Mouse (Mus musculus): Measurements from ENCODE around the gene Gm20716.
A peak's percentile ranks its signal among the peaks of the same experiment; 100 is the strongest.

The Gm20716 gene

DNA sequence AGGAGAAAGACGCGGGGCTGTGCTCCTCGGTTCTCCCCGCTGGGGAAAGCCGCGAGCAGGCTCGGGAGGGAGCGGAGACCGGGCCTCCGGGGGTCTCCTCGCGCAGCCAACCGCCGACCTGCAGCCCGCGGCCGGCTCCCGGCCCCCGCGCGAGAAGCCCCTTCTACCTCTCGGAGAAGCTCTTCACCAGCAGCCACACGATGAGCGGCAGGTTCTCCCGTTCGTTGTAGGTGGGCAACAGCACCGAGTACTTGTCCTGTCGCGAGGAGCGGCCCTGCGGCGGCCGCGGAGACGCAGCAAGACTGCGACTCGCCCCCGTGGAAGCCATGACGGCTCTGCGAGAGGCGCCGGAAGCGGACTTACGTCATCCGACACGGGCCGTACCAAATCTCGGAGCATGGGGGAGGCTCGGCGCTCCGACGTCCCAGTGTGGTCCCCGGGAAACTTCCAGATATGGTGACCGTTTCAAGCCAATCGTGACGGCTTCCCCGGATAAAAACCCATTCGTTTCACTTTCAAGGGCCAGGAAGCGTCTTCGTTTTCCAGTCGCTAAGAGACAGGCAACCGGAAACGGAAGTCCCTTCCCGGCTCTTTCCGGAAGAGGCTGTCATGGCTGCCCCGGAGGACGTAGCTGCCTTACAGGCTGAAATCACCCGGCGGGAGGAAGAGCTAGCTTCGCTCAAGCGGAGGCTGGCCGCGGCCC is at the start of gene Gm20716, which contains the start of the genes Dpm1 and Mocs3:
Gene Gm20716 (minus strand): TSS at position 339 of the 703 bp plus-strand sequence.
Gene Dpm1 (minus strand): TSS at position 566 of the 703 bp plus-strand sequence.
Gene Mocs3 (plus strand): TSS at position 597 of the 703 bp plus-strand sequence.
- peak; percentile 92 for DNase-seq

DNA sequence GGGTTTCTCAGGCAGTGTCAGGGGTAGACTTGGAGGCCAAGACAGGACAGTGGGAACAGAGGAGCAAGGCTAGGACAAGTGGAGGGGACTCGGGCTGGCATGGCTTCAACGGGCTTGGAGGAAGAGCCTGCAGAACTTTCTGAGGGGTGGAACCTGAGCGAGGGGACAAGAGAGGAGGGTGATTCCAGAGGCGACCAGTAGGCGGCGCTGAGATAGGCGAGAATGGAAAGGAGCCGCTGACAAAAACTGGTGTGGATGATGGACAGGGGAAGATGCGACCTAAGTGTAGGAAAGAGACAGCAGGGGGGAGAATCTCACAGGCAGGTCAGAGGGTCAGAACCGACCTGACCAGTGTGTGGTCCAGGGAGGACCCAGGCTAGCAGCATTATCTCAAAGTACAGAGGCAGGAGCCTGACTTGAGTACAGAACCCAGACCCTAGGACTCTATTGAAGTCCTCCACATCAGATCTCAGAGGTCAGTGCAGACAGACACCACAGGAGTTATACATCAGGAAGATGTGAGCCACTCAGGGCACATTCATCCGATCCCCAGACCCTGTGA is 44.3 kb upstream of the Gm20716 start:
- DNase-seq, result peak; percentile 57

DNA sequence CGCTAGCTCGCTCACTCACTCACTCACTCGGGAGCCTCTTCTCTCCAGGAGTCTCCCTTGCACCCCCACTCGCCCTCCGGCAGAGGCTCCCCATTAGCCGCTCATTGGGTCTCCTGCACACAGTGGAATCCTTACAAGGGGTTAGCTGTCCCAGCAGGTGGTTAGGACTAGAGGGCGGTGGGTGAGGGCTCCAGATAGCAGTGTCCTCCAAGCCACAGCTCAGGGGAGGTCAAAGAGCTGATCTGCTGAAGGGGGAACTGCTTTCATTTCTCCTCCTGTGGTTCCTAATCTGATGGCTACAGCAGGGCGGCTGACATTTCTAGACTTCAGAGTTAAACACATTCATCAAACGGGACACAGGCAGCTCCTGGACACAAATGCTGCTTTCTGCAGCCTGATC is 43.2 kb upstream of the Gm20716 start:
- DNase-seq, result no peak

DNA sequence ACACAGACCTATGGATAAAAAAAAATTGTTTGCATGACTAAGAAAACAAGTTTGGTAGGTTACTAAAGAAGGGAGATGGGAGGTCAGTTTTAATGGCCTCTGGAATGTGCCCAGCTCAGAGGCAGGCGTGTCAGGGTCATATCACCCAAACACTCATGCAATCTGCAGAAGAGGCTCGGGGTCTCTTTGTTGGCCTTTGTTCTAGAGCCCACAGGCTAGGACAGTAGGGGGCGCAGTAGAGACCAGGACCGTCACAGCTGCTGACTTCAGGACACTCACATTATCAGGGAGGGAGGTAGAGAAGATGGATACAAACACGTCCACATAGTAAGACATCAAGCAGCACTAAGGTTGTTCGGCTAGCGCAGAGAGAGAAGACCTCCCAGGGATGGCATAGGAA is 37.9 kb upstream of the Gm20716 start:
- no peak for DNase-seq

DNA sequence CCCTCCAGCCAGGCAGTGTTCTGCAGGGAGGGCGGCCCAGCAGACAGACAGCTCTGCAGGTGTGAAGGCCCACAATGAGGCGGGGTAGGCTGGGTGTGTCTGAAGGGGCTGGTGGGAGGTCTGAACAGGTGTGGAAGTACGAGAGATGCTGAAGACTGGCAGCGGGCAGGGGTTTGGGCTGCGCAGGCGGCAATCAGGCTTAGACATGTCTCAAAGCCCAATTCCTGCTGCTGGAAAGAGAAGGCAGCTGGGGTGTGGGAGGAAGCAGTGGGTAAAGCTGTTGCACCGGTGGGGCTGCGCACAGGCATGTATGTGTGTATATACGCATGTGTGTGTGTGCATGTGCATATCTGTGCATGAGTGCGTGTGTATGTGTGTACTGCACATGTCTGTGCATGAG is 30.7 kb upstream of the Gm20716 start:
- DNase-seq, result no peak

DNA sequence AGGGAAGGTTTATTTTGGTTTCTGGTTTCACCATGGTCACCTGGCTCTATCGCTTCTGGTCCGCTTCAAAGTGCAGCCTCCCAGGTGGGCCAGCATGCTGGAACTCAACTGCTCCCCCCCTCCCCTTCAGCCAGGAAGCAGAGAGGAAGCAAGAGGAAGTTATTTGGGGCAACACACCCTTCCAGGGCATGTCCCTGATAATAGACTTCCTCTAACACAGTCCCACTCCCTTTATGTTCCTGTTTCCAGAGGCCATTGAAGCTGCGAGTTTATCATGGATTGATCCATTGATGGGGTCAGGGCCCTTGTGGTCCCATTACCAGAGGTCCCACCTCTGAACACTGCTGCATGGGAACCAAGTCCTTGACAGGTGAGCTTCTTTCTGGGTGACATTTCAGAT is 30.0 kb upstream of the Gm20716 start:
- no peak for DNase-seq

DNA sequence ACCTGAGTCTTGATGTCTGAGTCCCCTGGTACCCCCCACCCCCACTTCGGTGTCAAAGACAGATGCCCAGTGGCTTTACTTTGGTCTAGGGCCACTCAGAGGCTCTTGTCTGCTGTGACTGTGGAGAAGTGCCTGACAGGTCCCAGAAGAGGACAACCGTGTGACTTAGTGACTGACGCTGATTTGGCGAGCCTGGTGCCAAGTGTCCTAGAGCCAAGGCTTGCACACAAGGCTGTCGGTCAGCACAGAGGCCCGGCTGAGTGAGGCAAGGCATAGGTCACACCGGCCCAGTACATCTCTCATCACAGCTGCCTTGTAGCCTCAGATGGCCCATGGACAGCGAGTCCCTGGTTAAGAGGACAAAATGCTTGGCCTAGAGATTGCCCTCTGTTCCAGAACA is 28.9 kb upstream of the Gm20716 start:
- DNase-seq, result no peak

DNA sequence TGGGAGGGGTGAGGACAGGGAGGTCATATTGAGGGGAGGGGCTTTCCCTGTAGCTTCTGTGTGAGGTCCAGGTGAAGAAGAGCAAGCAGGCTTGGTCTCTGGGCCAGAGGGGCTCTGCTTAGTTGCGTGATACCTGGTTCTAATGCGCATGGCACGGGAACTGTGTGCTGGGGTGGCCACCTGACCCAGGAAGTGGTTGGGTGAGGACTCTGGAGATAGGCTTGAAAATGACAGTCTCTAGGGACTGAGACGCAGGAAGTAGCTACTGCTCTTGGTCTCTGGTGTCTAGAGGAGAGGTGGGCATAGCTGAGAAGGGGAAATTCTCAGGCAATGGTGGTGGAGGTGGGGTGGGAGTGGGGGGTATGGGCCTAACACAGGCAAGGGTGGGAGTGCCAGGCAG is 27.0 kb upstream of the Gm20716 start:
- no peak for DNase-seq

DNA sequence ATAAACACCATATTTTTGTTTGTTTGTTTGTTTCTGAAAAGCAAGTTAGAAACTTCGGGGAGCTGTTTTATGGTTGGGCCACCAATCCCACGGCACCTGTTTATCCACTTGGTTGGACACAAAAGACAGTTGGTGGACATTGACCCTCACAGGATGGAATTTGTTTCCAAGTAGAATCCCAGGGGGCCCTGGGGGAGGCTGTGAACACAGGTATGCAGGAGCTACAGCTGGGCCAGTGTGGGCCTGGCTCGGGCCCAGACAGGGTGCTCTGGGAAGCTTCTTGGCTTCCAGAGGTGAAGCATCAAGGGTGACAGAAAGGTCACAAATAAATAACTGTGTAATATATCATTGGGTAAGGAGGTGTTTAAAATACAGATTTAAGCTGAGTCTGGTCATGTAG is 26.3 kb upstream of the Gm20716 start:
- DNase-seq, result peak; percentile 68

DNA sequence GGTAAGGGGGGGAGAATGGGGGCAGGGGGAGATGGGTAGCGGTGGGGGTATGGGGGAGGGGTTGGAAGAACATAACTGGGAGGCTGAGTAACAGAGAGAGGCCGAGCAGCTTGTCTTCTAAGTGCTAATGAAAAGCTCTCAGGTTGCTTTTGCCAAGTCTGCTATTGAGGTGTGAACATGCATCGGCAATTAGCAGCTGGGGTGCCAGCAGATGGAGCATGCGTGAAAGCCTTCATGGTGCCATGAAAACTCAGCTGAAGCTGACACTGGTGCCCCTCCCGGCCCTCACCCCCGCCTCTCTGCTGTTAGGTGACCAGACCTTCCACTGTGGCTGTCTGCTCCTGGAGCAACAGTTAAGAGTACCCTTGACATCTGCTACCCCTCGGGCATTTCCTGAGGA is 23.7 kb upstream of the Gm20716 start:
- no peak for DNase-seq

DNA sequence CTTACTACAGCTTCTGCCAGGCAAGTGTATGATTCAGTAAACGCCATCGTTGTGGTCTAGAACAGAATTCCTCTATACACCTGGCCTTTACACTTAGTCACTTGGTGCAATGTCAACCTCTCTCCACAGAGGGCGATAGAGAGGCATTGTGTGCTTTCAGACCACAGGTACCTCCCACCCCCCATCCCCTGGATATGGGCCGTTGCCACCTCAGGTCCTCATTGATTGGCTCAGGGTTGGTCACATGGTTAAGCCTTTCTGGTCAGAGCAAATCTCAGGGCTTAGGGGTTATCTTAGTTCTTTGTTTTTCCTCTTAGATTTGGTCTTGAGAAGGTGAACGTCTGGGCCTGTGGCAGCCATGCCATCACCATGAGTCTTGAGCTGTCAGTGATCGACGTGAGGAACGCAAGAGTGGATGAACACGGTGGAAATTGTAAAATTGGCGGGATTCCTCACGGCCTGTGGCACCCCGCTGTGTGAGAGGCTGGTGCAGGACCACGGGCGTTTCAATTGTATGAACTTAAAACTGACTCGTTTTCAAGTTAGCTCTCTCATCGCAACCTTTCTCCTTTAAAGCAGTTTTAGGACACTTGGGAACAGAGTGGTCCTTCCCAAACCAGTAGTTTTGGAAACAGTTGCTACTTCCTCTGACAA is 22.6 kb upstream of the Gm20716 start:
- peak; percentile 34 for DNase-seq

DNA sequence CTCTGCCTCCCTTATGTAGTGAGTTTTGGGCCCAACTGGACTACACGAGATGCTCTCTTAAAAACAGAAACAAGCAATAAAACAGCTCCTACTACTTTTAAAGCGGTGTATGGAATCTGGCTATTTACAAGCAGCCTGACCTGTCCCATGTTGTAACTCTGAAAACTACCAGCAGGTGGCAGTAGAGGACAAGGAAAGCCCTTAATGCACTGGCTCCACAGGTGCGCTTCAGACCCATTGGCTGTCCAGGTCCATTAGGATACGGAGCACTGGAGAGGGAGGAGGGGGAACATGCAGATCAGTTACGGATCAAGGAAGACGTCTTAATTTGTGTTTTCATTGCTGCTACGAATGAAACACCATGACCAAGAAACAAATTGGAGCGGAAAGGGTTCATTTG is 20.1 kb upstream of the Gm20716 start:
- peak; percentile 91 for DNase-seq

DNA sequence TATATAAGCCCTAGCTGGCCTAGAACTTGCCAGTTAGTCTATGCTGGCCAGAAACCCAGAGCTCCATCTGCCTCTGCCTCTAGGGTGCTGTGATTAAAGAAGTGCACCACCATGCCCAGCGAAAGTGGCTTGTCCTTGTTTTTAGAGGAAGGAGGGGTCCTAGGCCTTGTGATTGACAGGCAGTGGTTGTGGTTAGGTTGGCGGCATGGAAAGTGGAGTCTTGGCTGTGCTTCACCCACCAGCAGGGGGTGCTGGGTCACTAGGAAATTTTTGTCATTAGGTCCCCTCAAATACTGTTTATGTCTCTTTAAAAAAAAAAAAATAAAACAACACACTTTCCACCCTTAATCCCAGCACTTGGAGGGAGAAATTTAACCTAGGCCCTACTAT is 18.7 kb upstream of the Gm20716 start:
- no peak for DNase-seq

DNA sequence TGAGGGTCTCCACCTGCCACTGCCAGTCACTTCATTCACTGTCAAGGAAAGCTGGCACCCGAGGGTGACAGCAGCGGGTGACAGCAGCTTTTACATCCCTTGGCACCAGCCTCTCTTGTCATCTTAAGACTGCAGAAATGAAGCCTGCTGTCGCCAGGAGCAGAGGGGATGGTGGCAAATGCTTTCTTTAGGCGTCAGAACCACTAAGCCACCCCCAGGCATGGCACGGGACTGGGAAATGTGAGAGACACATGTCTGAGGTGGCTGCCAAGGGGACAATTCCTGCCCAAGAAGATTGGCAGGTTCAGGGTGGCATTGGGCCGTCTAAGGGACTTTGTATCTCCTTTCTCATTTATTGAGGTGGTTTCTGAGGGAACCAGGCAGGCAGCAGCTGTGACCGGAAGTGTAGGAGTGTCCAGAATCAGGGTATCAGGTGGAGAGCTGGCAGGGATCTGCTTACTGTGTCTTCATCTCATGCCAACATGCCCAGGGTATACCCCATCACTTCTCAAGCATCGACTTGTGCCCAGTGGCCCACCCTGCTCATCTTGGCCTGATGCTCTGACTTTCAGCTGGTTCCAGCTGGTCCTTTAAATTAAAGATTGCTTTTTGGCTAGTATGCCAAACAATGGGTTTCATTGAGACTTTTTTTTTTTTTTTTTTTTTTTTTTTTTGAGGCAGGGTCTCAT is 18.1 kb upstream of the Gm20716 start:
- DNase-seq, result no peak

DNA sequence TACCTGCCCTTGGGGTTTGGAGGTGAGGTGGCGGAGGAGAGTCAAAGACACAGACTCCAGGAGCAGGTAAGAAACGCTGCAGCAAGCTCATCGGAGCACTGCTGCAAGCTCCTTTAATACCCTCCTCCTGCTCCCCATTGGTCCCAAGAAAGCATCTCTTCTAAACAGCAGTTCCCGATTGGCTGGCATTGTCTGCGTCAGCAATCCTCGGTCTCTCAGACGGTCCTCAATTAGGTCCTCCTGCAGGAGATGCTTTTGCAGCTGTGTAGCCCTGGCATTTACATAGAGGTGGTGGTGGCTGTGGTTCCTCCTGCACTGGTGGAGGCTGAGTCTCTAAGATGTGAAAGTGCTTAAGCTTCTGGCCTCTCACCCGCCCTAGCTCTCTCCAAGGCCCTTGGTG is 15.4 kb upstream of the Gm20716 start:
- DNase-seq, result no peak

DNA sequence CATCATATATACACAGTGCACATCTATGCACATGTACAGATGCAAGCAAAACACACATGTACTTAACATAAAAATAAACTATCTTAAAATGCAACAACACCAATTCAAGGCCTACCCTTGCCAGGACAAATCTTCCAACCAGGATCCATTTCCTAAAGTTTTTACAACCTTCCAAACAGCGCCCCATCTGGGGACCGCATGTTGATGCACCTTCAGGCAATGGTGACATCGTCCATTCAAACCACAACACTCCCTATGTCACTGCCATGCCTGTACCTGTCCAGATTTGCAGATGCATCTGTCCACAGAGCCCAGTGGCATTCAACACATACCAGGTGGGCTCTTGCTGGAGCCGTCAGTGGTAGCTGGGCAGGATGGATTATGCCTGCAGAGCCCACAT is 13.1 kb upstream of the Gm20716 start:
- DNase-seq, result no peak

DNA sequence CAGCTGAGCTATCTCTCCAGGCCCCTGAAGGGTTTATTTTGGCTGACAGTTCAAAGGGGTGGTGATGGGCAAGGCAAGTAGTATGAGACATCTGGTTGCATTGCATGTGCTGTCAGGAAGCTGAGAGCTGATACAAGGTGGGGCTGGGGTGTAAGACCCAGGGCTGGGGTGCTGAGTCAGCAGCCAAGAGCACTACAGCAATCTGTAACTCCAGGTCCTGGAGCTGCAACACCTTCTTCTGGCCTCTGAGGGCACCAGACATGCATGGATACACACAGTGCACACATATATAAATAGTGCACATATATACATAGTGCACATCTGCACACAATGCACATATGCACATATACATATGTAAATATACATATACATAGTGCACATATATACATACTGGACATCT is 12.7 kb upstream of the Gm20716 start:
- no peak for DNase-seq

DNA sequence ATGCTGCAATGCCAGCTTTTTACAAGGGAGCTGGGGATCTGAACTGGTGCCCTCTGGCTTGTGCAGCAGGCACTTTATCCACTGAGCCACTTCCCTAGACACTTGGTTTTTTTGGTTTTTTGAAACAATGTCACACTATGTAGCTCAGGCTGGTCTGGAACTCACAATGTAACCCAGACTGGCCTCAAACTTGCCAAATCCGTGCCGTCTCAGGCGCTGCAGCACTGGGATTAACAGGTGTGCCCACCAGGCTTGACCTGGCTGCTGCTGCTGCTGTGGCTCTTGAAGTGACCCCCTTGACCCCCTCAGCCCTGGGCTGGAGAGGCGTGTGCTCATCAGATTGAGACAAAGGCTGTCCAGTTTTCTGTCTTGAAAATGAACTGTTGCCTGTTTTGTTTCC is 8.2 kb upstream of the Gm20716 start:
- no peak for DNase-seq

DNA sequence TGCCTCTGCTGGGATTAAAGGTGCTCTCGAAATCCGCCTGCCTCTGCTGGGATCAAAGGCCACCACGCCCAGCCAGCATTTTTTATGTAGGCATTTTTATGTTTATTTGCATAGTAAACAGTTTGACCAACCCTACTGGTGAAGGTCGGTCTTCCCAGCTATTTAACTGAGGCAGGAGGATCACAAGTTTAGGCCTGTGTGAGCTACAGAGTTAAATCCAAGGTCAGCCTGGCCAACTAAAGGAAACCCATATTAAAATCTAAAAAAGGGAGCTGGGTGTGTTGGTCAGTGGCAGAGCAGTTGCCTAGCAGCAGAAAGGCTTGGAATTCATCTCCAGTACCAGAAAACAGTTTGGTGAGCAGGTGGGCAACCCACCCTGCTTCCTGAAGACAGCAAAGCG is 3.1 kb upstream of the Gm20716 start:
- no peak for DNase-seq

DNA sequence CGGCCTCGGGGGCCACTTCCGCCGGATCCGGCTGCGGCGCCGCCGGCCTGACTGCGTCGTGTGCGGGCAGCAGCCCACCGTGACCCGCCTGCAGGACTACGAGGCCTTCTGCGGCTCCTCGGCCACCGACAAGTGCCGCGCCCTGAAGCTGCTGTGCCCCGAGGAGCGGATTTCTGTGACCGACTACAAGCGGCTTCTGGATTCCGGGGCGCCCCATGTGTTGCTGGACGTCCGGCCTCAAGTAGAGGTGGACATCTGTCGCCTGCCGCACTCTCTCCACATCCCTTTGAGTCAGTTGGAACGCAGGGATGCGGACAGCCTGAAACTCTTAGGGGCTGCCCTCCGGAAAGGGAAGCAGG is 1.3 kb upstream of the Gm20716 start:
- DNase-seq, result no peak

DNA sequence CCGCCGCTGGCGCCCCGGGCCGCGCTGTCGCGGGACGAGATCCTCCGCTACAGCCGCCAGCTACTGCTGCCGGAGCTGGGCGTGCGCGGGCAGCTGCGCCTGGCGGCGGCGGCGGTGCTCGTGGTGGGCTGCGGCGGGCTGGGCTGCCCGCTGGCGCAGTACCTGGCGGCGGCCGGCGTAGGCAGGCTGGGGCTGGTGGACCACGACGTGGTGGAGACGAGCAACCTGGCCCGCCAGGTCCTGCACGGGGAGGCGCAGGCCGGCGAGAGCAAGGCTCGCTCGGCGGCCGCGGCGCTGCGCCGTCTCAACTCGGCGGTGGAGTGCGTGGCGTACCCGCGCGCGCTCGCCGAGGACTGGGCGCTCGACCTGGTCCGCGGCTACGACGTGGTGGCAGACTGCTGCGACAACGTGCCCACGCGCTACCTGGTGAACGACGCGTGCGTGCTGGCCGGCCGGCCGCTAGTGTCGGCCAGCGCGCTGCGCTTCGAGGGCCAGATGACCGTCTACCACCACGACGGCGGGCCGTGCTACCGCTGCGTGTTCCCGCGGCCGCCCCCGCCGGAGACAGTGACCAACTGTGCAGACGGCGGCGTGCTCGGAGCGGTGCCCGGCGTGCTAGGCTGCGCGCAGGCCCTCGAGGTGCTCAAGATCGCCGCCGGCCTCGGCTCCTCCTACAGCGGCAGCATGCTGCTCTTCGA is 758 bp upstream of the Gm20716 start:
- no peak for DNase-seq

DNA sequence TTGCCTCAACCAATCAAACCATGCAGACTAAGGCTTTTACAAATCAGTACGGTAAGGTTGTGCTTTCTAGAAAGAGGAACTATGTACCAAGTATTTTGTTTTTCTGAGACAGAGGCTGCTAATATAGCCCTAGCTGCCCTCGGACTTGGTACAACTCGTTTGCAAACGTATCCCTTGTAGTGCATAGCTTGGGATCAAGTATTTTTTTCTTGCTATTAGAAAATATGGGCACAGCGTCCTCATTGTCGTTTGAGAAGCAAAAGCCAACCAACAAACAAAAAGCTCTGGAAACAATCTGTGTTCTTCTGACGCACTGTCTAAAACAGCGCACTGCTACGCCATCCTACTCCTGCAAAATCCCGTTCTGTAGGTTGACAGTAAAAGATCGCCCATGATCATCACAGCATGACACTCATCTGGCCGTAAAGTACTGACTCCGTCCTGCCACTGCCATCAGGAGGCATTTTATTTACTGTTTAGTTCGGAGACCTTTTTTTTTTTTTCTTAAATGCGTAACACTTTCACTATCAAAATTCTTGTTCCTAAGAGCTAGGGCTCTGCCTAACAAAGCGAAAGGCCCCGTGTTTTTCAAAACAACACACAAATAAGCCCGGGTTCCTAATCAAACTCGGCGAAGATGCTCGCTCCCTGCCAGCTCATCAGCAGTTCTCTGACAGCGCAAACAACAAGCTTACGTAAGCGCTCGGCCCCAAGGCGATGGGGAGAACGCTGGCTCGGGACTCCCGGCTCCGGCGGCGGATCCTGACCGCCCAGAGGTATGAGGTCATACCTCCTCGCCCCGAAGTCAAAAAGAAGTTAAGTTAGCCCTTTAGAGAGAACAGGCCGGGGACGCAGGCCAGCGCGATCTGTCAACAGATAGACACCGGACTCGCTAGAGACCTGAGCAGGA is 793 bp downstream of the Gm20716 start:
- DNase-seq, result peak; percentile 64
